Mouse (Mus musculus): Measurements from ENCODE around the gene Ankrd52. TPM values are rescaled to one million over a fixed set of nuclear protein-coding genes. Genes with fewer than 3 reads are reported as not detected.
"Not testable (repeated sequence)": the region's sequence is repeated elsewhere in the genome, so short reads cannot be mapped to it uniquely, and the experiment has no call there.

Gene Ankrd52
- 11.0 and 11.3 TPM in 2 replicates for polyA plus RNA-seq (2015; fragmentation: Nextera tagmentation; extraction: Ambion mirVana)

- Histone ChIP-seq H3K9ac (peak within 1 kb of the TSS; percentile 96), H3K4me1 (peaks cover 26% of the 10 kb centered on the region), H3K27ac (peak within 1 kb of the TSS; percentile 96), H3K4me2 (peak within 1 kb of the TSS; percentile 80), H3K4me3 (peak within 1 kb of the TSS; percentile 87), H3K36me3 (peaks cover 33% of the 10 kb centered on the region), H3K9me3 (no peaks in the 10 kb centered on the region), H3K27me3 (no peaks in the 10 kb centered on the region)
- 0% methylated on average over 41 of the region's 73 CpGs for WGBS
- ATAC-seq (ENCODE audit: insufficient number of reproducible peaks, low FRiP score, low TSS enrichment, low read depth) = peak; percentile 87
Observed at GRCm38 (mm10) chr10:128376455-128377211, at the start of gene Ankrd52. TSS of gene Ankrd52 (plus strand) at chr10:128377115.

GRCm38 (mm10) chr10:128327610-128328009 lies 49.3 kb upstream of the Ankrd52 start:
- no peak for ATAC-seq (ENCODE audit: insufficient number of reproducible peaks, low FRiP score, low TSS enrichment, low read depth)
- no peak overlapping the region for H3K4me3 ChIP-seq
- H3K9me3 ChIP-seq = no peaks in the 10 kb centered on the region
- H3K4me2 ChIP-seq = no peak overlapping the region
- no peak overlapping the region for H3K9ac ChIP-seq
- peaks cover 33% of the 10 kb centered on the region for H3K36me3 ChIP-seq
- no peaks in the 10 kb centered on the region for H3K27me3 ChIP-seq
- H3K4me1 ChIP-seq = peaks cover 9% of the 10 kb centered on the region
- no peak overlapping the region for H3K27ac ChIP-seq
- WGBS = 85% methylated on average over 10 of the region's 10 CpGs

DNA sequence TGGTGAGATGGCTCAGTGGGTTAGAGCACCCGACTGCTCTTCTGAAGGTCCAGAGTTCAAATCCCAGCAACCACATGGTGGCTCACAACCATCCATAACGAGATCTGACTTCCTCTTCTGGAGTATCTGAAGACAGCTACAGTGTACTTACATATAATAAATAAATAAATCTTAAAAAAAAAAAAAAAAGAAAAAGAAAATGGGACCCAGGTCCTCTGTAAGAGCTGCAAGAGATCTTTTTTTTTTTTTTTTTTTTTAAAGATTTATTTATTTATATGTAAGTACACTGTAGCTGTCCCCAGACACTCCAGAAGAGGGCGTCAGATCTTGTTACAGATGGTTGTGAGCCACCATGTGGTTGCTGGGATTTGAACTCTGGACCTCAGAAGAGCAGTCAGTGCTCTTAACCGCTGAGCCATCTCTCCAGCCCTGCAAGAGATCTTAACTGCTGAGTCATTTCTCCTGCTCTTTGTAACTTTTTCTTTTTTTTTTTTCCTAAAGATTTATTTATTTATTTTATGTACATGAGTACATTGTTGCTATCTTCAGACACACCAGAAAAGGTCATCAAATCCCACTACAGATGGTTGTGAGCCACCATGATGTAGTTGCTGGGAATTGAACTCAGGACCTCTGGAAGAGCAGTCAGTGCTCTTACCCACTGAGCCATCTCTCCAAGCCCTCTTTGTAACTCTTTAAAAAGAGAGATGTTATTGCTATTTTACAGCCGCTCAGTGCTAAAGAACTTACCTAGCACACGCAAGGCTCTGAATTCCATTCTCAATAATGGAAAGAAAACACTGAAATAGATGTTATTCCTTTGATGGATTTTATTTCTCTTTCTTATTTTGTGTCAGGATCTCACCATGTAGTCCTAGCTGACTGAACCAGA lies 44.3 kb upstream of the Ankrd52 start:
- not testable (repeated sequence) for H3K4me2 ChIP-seq; H3K9me3 ChIP-seq; H3K27me3 ChIP-seq; H3K4me3 ChIP-seq; H3K27ac ChIP-seq; ATAC-seq (ENCODE audit: insufficient number of reproducible peaks, low FRiP score, low TSS enrichment, low read depth); H3K4me1 ChIP-seq; H3K9ac ChIP-seq
- 77% methylated on average over 6 of the region's 6 CpGs for WGBS
- H3K36me3 ChIP-seq = peaks cover 13% of the 10 kb centered on the region

DNA sequence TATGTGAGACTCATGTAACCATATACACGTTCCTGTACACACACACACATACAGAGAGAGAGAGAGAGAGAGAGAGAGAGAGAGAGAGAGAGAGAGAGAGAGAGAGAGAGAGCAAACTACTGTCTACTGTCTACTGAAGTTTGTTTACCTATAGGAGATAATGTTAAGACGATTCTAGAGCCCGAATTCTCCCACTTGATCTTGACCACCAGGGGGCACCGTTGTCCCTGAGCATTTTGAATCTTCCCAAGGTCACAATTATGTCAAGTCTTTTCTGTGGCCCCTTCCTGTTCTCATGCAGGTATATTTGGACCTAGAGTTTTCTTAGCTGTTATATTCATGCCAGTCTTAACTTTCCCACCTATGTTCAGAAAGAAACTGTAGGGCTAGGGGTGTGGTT lies 41.3 kb upstream of the Ankrd52 start:
- Histone ChIP-seq H3K9ac (no peak overlapping the region), H3K27ac (no peak overlapping the region), H3K4me2 (no peak overlapping the region), H3K4me3 (no peak overlapping the region), H3K27me3 (no peaks in the 10 kb centered on the region), H3K36me3 (no peaks in the 10 kb centered on the region), H3K4me1 (peaks cover 19% of the 10 kb centered on the region), H3K9me3 (no peaks in the 10 kb centered on the region)
- WGBS = 3% methylated on average over 4 of the region's 4 CpGs
- no peak for ATAC-seq (ENCODE audit: insufficient number of reproducible peaks, low FRiP score, low TSS enrichment, low read depth)

GRCm38 (mm10) chr10:128336195-128336594 lies 40.7 kb upstream of the Ankrd52 start:
- H3K27ac ChIP-seq = no peak overlapping the region
- 93% methylated on average over 3 of the region's 3 CpGs for WGBS

DNA sequence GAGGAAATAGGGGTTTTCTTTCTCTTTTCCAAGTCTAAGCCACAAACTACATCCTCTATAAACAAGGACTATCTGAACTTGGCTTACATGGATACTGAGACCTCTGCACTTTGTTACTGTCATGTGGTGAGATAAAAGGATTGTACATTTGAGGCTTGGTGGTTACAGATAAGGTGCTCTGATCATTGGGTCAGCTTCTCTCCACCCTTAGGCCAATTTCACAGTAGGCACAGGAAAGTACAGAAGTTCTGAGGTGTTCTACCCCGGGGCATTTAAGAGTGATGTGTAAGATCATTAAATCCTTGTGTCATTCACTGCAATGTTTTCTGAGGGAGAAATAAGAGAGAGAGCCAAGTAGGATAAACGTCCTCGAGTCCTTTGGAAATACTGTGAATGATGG lies 40.3 kb upstream of the Ankrd52 start:
- H3K4me3 ChIP-seq = peak overlapping the region; percentile 94; the same call in 1 of the 2 replicates
- H3K9me3 ChIP-seq = no peaks in the 10 kb centered on the region
- H3K27me3 ChIP-seq = no peaks in the 10 kb centered on the region
- no peaks in the 10 kb centered on the region for H3K36me3 ChIP-seq
- H3K4me2 ChIP-seq = peak overlapping the region; percentile 73
- H3K9ac ChIP-seq = 0 out of 2 replicates have a peak overlapping the region, but pooled peaks have one; percentile 35
- 72% methylated on average over 3 of the region's 3 CpGs for WGBS
- peaks cover 19% of the 10 kb centered on the region for H3K4me1 ChIP-seq
- H3K27ac ChIP-seq = peak overlapping the region; percentile 93; the same call in 1 of the 2 replicates
- ATAC-seq (ENCODE audit: insufficient number of reproducible peaks, low FRiP score, low TSS enrichment, low read depth) = no peak

More at GRCm38 (mm10) chr10:128336195-128336594, 40.7 kb upstream of the Ankrd52 start:
- no peak overlapping the region for H3K9ac ChIP-seq
- ATAC-seq (ENCODE audit: insufficient number of reproducible peaks, low FRiP score, low TSS enrichment, low read depth) = no peak
- no peaks in the 10 kb centered on the region for H3K27me3 ChIP-seq
- H3K36me3 ChIP-seq = no peaks in the 10 kb centered on the region
- no peaks in the 10 kb centered on the region for H3K9me3 ChIP-seq
- H3K4me2 ChIP-seq = no peak overlapping the region
- H3K4me3 ChIP-seq = no peak overlapping the region
- H3K4me1 ChIP-seq = peaks cover 19% of the 10 kb centered on the region

DNA sequence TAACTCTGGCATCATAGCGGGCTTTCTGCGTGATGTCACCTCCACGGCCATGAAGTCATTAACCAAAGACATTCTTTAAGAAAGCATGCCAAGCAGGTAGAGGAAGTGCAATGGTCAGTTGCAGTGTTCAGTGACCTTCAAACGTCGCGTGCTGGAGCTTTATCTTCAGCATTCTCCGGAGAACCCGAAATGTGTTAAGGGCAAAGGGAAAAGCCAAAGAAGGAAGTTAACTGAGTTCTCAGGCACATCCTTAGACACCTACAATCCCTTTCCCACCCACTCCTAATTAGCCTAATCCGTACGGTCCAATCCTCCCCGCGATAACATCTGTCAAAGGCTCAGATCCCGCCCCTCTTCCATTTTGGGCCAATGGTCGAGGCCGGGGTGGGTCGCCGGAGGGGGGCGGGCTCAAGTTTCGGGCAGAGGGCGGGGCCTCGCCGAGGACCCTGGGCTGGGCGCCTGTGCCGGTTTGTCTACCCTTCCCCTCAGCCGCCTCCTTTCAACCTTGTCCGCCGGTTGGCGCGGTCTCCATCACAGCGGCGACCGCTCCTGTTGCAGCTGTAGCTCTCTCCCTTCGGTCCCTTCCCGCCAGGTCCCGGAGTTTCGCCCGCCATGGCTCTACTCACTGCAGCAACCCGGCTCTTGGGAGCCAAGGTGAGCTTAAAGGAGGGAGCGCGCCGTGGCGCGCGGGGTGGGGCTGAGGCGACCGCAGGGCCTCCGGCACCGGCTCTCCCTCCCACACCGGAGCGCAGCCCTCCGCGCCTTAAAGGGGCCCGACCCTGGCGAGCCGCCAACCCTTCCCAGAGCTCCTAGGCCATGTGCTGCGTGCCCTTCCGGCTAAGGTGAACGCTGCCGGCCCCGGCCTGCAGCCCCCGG lies 39.4 kb upstream of the Ankrd52 start, which contains the start of gene Cs:
TSS of gene Cs (plus strand) at position 429 of the 876 bp plus-strand sequence.
- H3K36me3 ChIP-seq = no peaks in the 10 kb centered on the region
- H3K4me3 ChIP-seq = peak within 1 kb of the TSS; percentile 94
- WGBS = 1% methylated on average over 61 of the region's 61 CpGs
- H3K4me1 ChIP-seq = peaks cover 19% of the 10 kb centered on the region
- peak within 1 kb of the TSS; percentile 73 for H3K4me2 ChIP-seq
- H3K9me3 ChIP-seq = no peaks in the 10 kb centered on the region
- H3K27me3 ChIP-seq = no peaks in the 10 kb centered on the region
- peak within 1 kb of the TSS; percentile 93 for H3K27ac ChIP-seq
- H3K9ac ChIP-seq = peak within 1 kb of the TSS; percentile 85
- ATAC-seq (ENCODE audit: insufficient number of reproducible peaks, low FRiP score, low TSS enrichment, low read depth) = peak; percentile 99

DNA sequence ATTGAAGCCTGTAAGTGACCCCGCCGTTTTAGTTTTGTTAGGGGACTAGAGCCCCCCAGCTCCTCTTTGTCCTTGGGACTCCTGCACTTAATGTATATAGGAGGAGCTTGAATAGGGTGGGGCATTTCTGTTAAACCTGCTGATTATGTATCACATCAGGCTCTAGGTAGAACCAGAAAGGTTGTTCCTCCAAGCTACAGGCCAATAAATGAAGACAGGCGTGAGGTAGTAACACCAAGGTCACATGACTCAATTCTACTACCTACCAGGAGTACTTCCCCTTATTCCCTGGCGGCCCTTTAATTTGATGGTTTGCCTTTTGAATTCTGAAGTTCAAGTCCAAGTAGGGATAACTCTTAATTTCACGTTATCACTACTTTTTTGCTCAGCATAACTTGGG lies 38.5 kb upstream of the Ankrd52 start:
- peak overlapping the region; percentile 94 for H3K4me3 ChIP-seq
- no peaks in the 10 kb centered on the region for H3K36me3 ChIP-seq
- no peak for ATAC-seq (ENCODE audit: insufficient number of reproducible peaks, low FRiP score, low TSS enrichment, low read depth)
- H3K27ac ChIP-seq = peak overlapping the region; percentile 93
- no peaks in the 10 kb centered on the region for H3K9me3 ChIP-seq
- no peaks in the 10 kb centered on the region for H3K27me3 ChIP-seq
- peak overlapping the region; percentile 73 for H3K4me2 ChIP-seq
- peak overlapping the region; percentile 85 for H3K9ac ChIP-seq
- 12% methylated on average over 5 of the region's 5 CpGs for WGBS
- H3K4me1 ChIP-seq = peaks cover 19% of the 10 kb centered on the region

DNA sequence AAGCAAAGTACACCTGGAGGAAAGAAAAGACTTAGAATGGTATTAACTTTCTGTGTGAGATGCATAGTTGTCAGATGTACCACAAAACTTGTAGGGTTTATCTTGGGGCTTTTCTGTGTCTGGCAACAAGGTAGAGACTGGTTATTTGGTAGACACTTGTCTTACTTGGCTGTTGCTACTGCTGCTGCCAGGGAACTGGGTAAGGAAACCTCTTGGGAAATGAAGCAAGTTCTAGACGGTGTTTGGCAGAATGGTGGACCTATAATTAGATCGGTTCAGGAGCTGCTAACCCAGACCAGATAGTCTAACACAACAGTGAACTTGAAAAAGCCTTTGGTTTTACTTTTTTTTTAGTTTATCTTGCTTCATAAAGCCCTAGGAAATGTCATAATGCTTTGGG lies 38.0 kb upstream of the Ankrd52 start:
- peak overlapping the region; percentile 85; the same call in 1 of the 2 replicates for H3K9ac ChIP-seq
- ATAC-seq (ENCODE audit: insufficient number of reproducible peaks, low FRiP score, low TSS enrichment, low read depth) = no peak
- 56% methylated on average over 2 of the region's 2 CpGs for WGBS
- H3K4me3 ChIP-seq = peak overlapping the region; percentile 94
- H3K4me2 ChIP-seq = peak overlapping the region; percentile 73
- H3K36me3 ChIP-seq = no peaks in the 10 kb centered on the region
- H3K9me3 ChIP-seq = no peaks in the 10 kb centered on the region
- no peaks in the 10 kb centered on the region for H3K27me3 ChIP-seq
- peak overlapping the region; percentile 17; the same call in 1 of the 2 replicates for H3K27ac ChIP-seq
- H3K4me1 ChIP-seq = peaks cover 19% of the 10 kb centered on the region

DNA sequence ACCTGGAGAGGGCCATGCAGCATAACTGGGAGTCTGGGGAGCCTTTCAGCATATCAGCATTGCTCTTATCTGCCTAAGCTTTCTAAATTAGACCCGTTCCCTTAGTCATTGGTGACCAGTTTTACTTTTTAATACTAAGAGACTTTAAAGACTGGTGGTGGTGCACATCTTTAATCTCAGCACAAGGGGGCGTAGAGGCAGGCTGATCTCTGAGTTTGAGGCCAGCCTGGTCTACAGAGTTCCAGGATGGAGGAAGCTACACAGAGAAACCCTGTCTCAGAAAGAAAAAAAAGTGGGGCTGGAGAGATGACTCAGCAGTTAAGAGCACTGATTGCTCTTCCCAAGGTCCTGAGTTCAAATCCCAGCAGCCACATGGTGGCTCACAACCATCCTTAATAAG lies 36.7 kb upstream of the Ankrd52 start:
- H3K27me3 ChIP-seq = no peaks in the 10 kb centered on the region
- no peak overlapping the region for H3K27ac ChIP-seq
- WGBS = 75% methylated on average over 2 of the region's 2 CpGs
- H3K4me1 ChIP-seq = peaks cover 27% of the 10 kb centered on the region
- H3K36me3 ChIP-seq = no peaks in the 10 kb centered on the region
- no peak for ATAC-seq (ENCODE audit: insufficient number of reproducible peaks, low FRiP score, low TSS enrichment, low read depth)
- no peak overlapping the region for H3K9ac ChIP-seq
- H3K4me3 ChIP-seq = no peak overlapping the region
- no peaks in the 10 kb centered on the region for H3K9me3 ChIP-seq
- no peak overlapping the region for H3K4me2 ChIP-seq

DNA sequence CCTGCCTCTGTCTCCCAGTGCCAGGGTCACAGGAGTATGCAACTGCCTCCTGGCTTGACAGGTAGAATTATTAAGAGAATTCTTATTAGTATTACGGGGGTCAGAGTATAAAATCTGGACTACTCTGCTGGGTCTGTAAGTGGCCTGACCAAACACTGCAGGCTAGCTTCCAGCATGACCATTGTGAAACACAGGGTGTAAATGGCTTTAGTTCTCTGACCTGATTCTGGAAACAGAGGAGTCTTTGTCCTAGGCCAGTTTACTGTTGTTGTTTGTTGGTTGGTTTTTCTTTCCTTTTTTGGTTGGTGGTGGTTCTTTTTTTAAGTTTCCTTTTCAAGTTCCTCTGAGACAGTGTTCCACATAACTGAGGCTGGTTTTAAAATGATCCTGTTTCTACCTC lies 33.5 kb upstream of the Ankrd52 start:
- 0 out of 2 replicates have a peak, but pooled peaks cover 3% of the 10 kb centered on the region for H3K36me3 ChIP-seq
- H3K4me3 ChIP-seq = no peak overlapping the region
- no peak overlapping the region for H3K4me2 ChIP-seq
- 85% methylated on average over 1 of the region's 1 CpGs for WGBS
- no peaks in the 10 kb centered on the region for H3K27me3 ChIP-seq
- H3K4me1 ChIP-seq = peaks cover 20% of the 10 kb centered on the region
- H3K9me3 ChIP-seq = no peaks in the 10 kb centered on the region
- ATAC-seq (ENCODE audit: insufficient number of reproducible peaks, low FRiP score, low TSS enrichment, low read depth) = no peak
- no peak overlapping the region for H3K27ac ChIP-seq
- no peak overlapping the region for H3K9ac ChIP-seq
